Mouse (Mus musculus) ES-Bruce4 (cell line): Measurements from ENCODE around the gene Dap. TPM values are rescaled to one million over a fixed set of nuclear protein-coding genes. Genes with fewer than 3 reads are reported as not detected.

Experiments
- H3K27ac ChIP-seq: 2 replicates; pipeline ENCODE4 v1.5.1; 2012; ENCODE audit warnings: low read length, inconsistent platforms; ENCODE audit not compliant: insufficient read depth
- H3K27me3 ChIP-seq: 2 replicates; pipeline ENCODE4 v1.6.1; 2012; ENCODE audit warnings: mild to moderate bottlenecking, low read length, inconsistent platforms; ENCODE audit not compliant: control insufficient read depth, poor library complexity, insufficient read depth, severe bottlenecking
- H3K36me3 ChIP-seq: 2 replicates; pipeline ENCODE4 v1.6.1; 2012; ENCODE audit warnings: inconsistent platforms, mild to moderate bottlenecking, low read length, moderate library complexity; ENCODE audit not compliant: control insufficient read depth, poor library complexity, insufficient read depth, severe bottlenecking
- H3K4me1 ChIP-seq: one replicate; pipeline ENCODE4 v1.8.1; 2011; ENCODE audit warnings: low read length; ENCODE audit not compliant: control insufficient read depth, insufficient read depth
- H3K4me3 ChIP-seq: 2 replicates; pipeline ENCODE4 v1.5.1; 2011; ENCODE audit warnings: low read depth, mild to moderate bottlenecking, low read length
- H3K9ac ChIP-seq: 2 replicates; pipeline ENCODE4 v1.6.1; 2012; ENCODE audit warnings: low read depth, mild to moderate bottlenecking, inconsistent platforms; ENCODE audit not compliant: poor library complexity, severe bottlenecking
- H3K9me3 ChIP-seq: replicated peaks from 2 replicates; pipeline ENCODE4 v1.6.1; 2012; ENCODE audit warnings: mild to moderate bottlenecking, low read length, inconsistent platforms; ENCODE audit not compliant: control insufficient read depth, poor library complexity, insufficient read depth, severe bottlenecking
- CTCF ChIP-seq: IDR thresholded peaks from one replicate; pipeline ENCODE4 v1.8.1; 2011; ENCODE audit warnings: low read depth, low read length
- EP300 ChIP-seq: IDR thresholded peaks from 2 replicates; pipeline ENCODE4 v1.6.1; 2011; ENCODE audit warnings: low read depth, low read length; ENCODE audit not compliant: insufficient read depth
- POLR2A ChIP-seq: IDR thresholded peaks from one replicate; pipeline ENCODE4 v1.8.1; 2011; ENCODE audit warnings: low read length; ENCODE audit not compliant: insufficient read depth
- polyA plus RNA-seq: library from polyadenylated mRNA; stranded (reverse); fragments of >200 nt; gene quantifications from 2 replicates; pipeline ENCODE4 v1.2.4, GENCODE M21; 2011; ENCODE audit warnings: low read depth; ENCODE audit not compliant: missing spikeins, insufficient read depth, insufficient read length

Gene Dap
- polyA plus RNA-seq, 1 experiment, result 22.7 TPM

DNA sequence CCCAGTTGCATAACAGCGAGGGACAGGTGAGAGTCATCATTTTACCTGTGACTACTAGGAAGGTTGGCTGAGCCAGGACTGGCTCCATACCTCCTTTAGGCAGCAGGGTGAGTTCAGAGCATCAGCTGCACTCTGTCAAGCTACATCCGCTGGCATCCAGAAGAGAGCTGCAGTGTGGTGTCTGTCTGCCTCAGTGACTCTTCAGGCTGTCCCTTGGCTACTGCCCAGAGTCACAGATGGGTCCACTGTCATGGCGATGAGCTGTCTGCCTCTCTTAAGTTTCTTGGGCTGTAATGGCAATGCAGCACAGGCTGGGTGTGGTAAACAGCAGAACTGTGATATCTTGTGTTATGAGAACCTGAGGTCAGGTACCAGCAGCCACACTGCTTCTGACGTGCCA is 16.1 kb downstream of the Dap start:
- Histone ChIP-seq H3K27me3 (no peaks in the 10 kb centered on the region), H3K4me3 (no peak overlapping the region), H3K27ac (no peak overlapping the region), H3K36me3 (no peaks in the 10 kb centered on the region), H3K9ac (no peak overlapping the region), H3K9me3 (no peaks in the 10 kb centered on the region), H3K4me1 (no peaks in the 10 kb centered on the region)
- TF ChIP-seq POLR2A (no peak), CTCF (no peak), EP300 (no peak)

DNA sequence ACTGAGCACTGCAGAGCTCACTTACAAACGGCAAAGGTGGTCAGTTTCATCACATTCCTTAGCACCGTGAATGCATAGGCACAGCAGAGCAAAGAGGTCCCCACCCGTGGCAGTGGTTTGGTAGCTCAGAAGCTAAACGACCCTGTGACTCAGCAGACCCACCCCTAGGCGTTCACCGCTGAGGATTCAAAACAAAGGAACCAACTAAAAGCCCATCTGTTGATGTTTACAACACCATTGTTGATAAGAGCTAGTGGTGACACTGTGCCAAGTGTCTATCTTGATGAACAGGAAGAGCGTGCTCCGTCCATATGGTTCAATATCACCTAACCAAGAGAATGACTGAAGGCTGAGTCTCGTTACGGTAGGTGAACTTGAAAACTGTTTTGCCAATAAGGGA is 19.1 kb downstream of the Dap start:
- no peak overlapping the region for H3K4me3 ChIP-seq
- H3K27me3 ChIP-seq, result no peaks in the 10 kb centered on the region
- H3K36me3 ChIP-seq, result no peaks in the 10 kb centered on the region
- no peaks in the 10 kb centered on the region for H3K4me1 ChIP-seq
- no peak overlapping the region for H3K9ac ChIP-seq
- no peaks in the 10 kb centered on the region for H3K9me3 ChIP-seq
- TF ChIP-seq POLR2A (no peak), EP300 (no peak), CTCF (no peak)
- H3K27ac ChIP-seq, result no peak overlapping the region

DNA sequence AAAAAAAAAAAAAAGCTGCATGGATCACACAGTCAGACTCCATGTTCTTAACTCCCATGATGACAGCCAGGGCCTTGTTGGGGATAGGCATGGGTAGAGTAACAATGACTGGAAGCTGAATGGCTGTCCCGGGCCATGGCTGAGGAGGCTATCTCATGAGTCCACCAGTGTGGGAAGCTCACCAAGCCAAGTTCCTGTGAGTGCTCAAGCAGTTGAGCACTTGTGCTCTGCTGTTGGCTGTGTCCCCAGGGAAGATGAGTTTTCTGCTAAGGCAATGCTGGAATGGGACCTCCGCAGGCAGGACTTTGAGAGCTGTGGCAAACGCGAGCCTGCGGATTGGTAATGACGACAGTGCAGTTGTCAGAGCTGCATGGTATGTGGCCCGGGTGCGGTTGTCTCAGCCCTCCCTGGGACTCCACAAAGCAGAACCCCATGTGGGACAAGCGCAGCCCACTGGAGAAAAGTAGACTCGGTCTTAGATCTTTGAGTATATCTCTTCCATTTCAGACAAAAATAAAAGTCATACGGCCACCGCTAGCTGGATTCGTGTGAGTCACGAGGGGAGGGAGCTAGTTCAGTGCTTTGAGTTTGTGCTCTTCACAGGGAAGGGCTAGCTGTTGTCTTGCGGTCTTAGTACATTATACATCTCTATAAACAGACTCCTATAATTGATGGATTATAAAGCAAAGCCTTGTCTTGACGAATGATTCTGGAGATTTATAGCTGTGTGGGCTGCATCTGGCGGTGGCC is 20.8 kb downstream of the Dap start:
- Histone ChIP-seq H3K4me3 (no peak overlapping the region), H3K4me1 (no peaks in the 10 kb centered on the region), H3K36me3 (no peaks in the 10 kb centered on the region), H3K27me3 (no peaks in the 10 kb centered on the region), H3K27ac (no peak overlapping the region), H3K9ac (no peak overlapping the region), H3K9me3 (no peaks in the 10 kb centered on the region)
- no peak for TF ChIP-seq EP300
- TF ChIP-seq CTCF, result no peak
- TF ChIP-seq POLR2A, result no peak

DNA sequence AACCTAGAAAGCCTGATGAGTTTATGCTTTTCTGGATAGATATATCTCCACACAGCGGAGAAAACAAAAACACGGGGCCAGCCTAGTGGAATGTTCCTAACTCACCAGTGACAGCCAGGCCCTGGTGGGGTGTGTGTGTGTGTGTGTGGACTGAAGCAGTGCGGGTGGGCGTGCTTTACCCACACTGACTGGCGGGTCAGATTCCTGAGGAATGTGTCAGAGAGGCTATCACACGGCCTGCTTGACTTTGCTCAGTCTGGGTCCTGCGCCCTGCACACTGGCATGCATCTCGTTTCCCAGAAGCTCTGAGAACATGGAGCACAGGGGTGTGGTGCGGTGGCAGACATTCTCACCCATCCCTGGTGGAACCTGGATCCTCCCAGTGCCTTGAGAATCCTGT is 21.8 kb downstream of the Dap start:
- no peaks in the 10 kb centered on the region for H3K36me3 ChIP-seq
- no peaks in the 10 kb centered on the region for H3K4me1 ChIP-seq
- H3K27me3 ChIP-seq, result no peaks in the 10 kb centered on the region
- peak overlapping the region; percentile 12; the same call in 1 of the 2 replicates for H3K4me3 ChIP-seq
- H3K9me3 ChIP-seq, result no peaks in the 10 kb centered on the region
- no peak overlapping the region for H3K9ac ChIP-seq
- no peak overlapping the region for H3K27ac ChIP-seq
- TF ChIP-seq POLR2A, result no peak
- TF ChIP-seq EP300, result no peak
- no peak for TF ChIP-seq CTCF

DNA sequence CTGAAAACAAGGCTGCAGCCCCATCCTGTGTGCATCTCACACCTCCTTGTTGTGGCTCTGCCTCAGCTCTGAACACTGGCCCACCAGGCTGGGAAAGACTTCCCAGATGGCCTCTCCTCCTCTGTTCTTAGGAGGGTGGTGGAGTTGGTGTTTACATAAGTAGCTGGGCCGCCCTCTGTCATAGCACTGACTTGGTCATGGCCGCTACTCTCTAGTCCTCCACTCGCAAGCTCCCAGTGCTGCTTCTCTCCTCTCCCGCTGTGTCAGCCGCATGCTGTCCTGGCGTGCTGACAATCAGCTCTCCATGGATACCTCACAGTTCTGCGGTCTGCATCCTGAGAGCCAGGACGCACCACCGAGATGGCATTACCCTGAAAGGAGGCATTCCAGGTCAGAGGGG is 22.9 kb downstream of the Dap start:
- Histone ChIP-seq H3K4me3 (no peak overlapping the region), H3K4me1 (no peaks in the 10 kb centered on the region), H3K27ac (no peak overlapping the region), H3K36me3 (no peaks in the 10 kb centered on the region), H3K9me3 (no peaks in the 10 kb centered on the region), H3K27me3 (no peaks in the 10 kb centered on the region), H3K9ac (no peak overlapping the region)
- TF ChIP-seq CTCF (no peak), POLR2A (no peak), EP300 (no peak)

DNA sequence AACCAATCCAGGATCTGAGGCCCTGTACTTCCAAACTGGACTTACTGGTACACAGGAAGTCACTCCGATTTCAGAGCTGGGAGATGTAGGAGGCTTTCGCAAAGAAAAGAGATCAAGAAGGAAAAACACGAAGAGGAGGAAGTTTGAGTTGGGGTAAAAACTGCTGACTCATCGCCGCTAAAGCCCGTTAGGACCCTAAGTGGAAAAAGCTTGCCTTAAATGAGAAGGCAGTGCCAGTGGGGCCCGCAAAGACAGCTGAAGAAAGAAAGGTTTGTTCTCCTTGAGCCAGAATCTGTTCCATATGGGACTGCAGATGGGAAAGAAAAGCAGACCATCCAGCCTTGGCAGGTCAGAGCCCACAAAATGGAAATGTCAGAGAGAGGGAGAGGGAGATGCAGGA is 24.8 kb downstream of the Dap start:
- Histone ChIP-seq H3K9ac (no peak overlapping the region), H3K9me3 (no peaks in the 10 kb centered on the region), H3K27ac (no peak overlapping the region)

More for the DNA sequence above, 24.8 kb downstream of the Dap start:
- TF ChIP-seq POLR2A, result no peak
- no peak for TF ChIP-seq EP300
- TF ChIP-seq CTCF, result no peak
- Histone ChIP-seq H3K27me3 (no peaks in the 10 kb centered on the region), H3K4me1 (no peaks in the 10 kb centered on the region), H3K36me3 (no peaks in the 10 kb centered on the region), H3K4me3 (no peak overlapping the region)
